Mouse (Mus musculus) olfactory bulb, adult 2 months (tissue): Measurements from ENCODE around the gene Eif2b3.

Source experiments
- CTCF ChIP-seq: fragments of 200-500 bp; IDR thresholded peaks from 2 replicates; pipeline ENCODE4 v1.5.1; 2012; ENCODE audit warnings: low read depth, mild to moderate bottlenecking, low read length, moderate library complexity; ENCODE audit not compliant: insufficient read depth
- POLR2A ChIP-seq: fragments of 200-500 bp; IDR thresholded peaks from 2 replicates; pipeline ENCODE4 v1.6.1; 2012; ENCODE audit warnings: mild to moderate bottlenecking, low read depth, low read length, moderate library complexity; ENCODE audit not compliant: insufficient read depth

DNA sequence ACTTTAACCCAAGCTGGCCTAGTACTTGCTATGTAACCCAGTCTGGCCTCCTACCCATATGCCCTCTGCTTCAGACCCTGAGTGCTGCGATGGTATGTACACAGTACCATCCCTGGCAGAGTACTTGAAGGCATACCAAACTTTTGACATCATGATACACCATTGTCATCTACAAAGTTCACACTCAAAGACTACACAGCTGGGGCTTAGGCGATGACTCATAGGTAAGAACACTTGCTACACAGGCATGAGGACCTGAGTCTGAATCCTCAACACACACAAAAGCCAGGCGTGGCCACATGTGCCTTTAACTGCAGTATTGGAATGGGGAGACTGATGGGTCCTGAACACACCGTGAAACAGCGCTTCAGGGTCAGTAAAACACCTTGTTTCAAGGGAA, 52.0 kb downstream of the Eif2b3 start:
- TF ChIP-seq POLR2A (no peak), CTCF (no peak)
